Mouse (Mus musculus) liver, embryonic 14.5 days (tissue): ENCODE results near the gene Cobll1.

Experiments
- CTCF ChIP-seq: IDR thresholded peaks from 2 replicates; pipeline ENCODE4 v1.5.1; 2016; ENCODE audit warnings: antibody characterized with exemption, low read depth, control low read depth
- EP300 ChIP-seq: IDR thresholded peaks from 2 replicates; pipeline ENCODE4 v1.6.1; 2016; ENCODE audit warnings: antibody characterized with exemption, low read depth

DNA sequence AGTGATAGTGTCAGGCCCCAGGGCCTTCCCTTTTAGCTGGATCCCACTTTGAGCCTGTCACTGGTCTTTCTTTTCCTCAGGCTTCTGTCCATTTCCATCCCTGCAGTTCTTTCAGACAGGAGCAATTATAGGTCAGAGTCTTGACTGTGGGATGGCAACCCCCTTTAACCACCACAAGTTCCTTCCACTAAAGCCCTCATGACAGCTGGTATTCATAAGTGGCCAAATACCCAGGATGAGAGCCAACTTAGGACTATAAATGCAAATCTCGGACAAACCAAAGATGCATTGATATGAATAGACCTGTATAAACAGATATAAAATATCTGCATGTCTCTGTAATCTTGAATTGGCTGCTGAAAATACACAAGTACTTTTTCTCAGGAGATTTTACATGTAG, 49.5 kb upstream of the Cobll1 start:
- no peak for TF ChIP-seq CTCF
- no peak for TF ChIP-seq EP300
